Mouse (Mus musculus) adrenal gland, postnatal 36 days (tissue): Measurements from ENCODE around the gene Ell2. TPM values are rescaled to one million over a fixed set of nuclear protein-coding genes. Genes with fewer than 3 reads are reported as not detected.

Experiments
- DNase-seq, 2 experiments: peaks; one replicate each; pipeline ENCODE4 v3.0.0; 2021; ENCODE audit warnings: mixed read lengths in 1 of 2
- total RNA-seq, 2 experiments: library from RNA; stranded (reverse); gene quantifications; 2 replicates each; pipeline ENCODE4 v1.2.3; 2021

The Ell2 gene
- total RNA-seq, 2 experiments from 2014 or later, result 69.7 to 116 TPM

DNA sequence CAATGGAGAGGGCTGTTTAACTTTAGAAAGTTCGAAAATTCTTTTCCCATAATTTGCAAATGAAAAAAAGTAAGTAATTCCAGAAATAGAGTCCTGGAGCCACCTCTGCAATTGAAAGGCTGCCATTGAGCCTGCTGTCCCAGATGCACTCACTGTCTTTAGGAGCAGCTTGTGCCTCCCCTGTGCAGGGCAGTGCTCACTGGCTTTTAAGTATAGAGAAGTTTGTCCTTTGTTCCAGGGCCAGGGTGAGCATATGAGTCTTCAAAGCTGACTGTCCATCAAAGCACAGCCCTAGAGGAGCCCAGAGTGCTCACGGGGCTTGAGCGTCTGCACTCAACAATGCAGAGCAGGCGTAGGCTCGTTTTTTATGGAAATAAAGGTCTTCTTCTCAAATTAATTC lies 59.7 kb downstream of the Ell2 start:
- no peak for DNase-seq

DNA sequence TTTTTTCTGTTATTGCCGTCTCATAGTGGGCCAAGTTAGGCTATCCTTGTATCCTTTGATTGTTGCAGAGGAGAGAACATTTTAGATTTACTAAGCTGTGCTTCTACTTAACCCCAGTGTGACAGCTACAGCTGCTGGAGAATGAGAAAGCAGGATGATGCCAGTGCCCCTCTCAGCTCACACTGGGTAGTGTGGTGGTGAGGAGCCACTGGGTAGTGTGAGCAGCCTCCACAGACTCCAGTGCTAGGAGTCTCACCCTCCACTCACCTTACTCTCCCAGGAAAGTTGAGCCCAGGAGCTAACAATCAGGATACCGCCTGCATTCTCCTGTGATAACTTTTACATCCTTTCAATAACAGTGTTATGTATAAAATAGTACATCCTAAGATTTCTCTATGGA lies 60.4 kb downstream of the Ell2 start:
- DNase-seq, result no peak

DNA sequence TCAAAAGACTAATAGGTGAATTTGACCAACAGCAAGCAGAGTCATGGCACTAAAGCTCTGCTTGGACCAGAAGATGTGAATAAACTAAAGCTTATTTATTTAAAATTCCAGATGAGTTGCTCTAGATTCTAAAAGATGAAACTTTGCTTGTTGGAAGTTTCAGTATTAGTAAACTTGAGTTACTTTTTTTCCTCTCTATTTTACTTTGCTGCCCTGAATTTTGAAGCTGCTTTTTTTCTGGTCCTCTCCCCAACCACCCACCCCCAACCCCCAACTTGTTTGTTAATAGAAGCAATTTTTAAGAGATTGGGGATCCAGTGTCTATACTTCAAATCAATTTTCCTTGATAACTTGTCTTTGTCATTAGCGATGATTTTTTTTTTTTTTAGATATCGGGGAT lies 64.2 kb downstream of the Ell2 start:
- no peak for DNase-seq

DNA sequence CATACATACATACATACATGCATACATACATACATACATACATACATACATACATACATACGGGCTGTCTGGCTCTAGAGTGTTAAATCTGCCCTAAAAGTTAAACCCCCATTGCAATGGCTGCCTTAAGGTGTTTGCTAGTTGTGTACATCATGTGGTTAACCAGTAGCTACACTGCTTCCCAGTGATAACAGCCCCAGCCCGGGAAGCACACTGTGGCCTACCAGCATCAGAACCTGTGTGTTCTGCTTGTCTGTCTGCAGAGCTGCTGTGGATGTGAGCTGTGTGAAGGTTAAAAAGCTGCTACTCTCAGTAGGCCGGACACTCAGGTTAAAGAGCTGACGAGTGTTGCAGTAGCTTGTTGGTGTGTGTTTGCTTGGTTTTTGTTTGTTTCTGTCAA lies 64.8 kb downstream of the Ell2 start:
- DNase-seq, result no peak

DNA sequence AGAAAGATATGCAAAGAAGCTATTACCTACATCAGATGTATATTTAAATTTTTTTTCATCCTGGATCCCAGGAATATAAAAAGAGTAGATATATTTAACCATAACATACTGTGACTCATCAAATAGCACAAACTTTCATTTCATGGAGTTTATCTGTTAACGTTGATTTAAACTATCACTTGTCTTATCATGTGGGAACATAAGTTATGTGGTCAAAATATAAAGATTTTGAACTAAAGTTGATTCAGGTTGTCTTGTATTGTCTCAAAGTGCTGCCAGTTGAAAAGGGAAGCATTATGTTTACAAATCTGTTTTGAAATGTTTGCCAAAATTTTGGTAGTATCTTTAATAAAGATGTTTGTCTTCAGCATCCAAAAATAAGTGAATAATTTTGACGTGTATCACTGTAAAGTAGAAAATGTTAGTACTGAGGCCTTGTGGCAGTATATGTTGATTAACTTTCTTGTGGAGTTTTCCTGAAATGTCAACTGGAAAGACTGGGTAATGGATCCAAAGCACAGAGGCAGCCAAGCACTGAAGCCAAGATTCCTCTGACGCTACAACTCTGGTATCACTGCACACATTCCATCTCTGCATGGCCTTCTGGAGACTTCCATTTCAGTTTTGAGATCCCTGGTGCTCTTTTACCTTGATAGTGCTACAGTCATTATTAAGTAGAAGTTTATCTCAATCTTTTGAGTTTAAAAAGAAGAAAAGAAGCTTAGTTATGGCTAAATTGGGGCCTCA lies 65.6 kb downstream of the Ell2 start:
- no peak for DNase-seq

DNA sequence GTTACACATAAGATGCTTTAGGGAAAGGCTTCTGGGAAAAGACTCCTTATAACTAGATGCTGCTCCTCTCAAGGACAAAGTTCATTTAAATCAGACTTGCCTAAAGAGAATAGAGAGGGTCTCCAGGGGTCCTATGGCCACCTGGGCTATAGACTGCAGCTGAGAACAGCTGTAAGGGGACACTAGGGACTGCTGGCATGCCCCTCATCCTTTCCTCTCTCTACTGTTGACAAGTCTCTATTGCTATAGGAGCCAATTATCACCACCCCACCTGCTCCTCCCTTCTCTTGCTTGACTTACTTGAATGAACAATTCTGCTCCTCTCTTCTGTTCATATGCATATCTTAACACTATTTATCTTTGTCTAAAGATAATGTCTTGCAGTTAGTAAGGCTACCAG lies 69.4 kb downstream of the Ell2 start:
- DNase-seq, result no peak

DNA sequence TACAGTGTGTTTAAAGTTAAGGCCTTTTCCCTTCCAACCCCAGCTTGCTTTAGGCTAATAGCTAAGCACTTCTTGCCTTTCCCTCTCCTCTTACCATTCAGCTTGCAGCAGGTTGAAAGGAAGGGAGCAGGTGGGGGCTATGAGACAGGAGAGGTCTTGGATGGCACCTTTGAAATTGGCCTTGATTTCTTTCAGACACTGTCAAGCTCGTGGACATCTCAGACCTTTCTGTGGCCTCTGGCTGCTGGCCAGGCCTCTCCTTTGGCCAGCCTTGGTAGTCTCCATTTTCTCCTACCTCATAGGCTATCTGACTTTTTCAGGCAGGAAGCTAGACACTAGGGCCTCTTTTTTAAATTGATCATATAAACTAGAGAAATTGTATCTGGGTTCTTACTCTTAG lies 70.1 kb downstream of the Ell2 start:
- peak; percentile 19 to 22 for DNase-seq

DNA sequence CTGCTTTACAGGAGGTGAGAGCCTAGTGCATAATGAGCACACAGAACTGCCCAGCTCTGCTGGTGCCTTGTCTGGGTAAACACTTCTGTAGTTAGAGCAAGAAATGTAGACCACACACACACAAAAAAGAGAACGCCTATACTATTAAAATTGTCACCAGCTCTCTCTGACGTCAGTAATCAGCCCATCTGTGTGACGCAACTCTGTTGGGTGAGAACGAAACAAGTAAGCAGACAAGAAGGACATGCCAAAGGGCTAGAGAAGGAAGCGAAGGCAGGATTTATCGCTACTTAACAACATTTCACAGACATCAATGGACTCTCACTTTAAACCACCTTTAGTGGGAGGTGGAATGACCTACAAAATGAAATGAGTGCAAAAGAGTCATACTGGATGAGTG lies 71.6 kb downstream of the Ell2 start:
- no peak for DNase-seq

DNA sequence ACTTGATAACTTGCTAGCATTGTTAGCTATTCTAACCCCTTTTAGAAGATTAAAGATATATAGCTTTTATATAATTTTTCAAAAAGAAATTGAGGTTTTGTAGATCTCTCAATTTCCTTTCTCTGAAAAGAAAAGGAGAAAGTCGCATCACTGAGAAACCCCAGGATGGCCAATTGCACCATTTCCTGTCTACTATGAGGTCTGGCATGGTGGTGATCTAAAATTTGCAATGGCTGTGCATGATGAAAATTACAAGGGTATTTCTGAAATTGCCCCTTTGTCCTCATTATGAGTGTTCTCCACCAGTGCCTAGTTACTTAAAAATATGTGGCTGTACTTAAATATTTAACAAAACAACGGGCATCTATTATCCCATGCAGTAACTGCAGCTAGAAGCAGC lies 72.6 kb downstream of the Ell2 start:
- no peak for DNase-seq

DNA sequence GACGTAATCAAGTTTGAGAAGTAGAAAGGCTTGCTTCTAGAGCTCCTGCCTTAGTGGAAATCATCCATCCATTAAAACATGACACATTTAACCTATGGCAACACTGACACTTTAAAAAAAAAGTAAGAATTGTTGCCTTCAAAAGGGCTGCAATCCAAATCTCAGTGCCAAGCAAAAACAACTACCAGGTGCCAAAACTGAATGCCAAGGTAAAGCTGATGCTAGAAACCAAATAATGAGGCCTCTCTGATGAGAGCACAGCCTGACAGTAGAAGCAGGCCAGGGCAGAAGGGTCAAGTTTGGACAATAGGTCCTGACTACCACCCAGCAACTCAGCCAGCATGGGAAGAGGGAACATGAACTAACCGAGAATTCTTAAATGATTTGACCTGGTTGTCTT lies 73.5 kb downstream of the Ell2 start:
- DNase-seq, result no peak

DNA sequence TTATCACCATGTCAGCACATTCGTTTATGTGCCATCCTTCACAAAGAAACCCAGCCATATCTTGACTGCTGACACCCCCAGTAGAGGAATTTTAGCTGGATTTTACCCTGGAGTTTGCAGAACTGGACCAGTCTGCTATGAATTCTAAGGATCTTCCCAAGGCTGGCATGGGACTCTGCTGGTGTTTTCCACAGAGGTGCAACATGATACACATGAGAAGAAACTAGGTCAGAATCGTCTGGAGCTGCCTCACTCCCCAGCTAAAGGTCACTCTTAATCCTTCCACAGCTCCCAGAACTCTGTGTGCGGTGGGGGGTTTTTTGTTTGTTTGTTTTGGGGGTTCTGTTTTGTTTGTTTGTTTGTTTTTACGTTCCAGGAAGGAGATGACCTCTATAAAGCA lies 79.2 kb downstream of the Ell2 start:
- no peak for DNase-seq

DNA sequence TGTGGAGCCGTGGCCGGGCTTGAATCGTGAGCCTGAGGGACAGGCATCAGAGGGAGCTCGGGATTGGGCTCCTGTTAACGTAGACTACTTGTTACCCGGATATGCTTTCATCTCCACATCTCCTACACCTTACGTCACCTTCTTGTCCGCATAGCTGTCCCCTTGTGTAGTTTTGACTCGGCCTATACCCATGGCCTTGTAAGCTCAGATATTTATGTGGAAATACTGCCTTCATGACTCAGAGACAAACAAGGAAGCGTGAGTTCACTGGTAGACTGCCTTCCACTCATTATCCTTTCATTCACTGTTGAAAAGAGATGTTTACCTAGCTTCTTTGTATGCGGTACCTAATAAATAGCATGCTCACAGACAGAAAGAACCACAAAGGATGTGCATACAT lies 79.7 kb downstream of the Ell2 start:
- DNase-seq, result no peak

DNA sequence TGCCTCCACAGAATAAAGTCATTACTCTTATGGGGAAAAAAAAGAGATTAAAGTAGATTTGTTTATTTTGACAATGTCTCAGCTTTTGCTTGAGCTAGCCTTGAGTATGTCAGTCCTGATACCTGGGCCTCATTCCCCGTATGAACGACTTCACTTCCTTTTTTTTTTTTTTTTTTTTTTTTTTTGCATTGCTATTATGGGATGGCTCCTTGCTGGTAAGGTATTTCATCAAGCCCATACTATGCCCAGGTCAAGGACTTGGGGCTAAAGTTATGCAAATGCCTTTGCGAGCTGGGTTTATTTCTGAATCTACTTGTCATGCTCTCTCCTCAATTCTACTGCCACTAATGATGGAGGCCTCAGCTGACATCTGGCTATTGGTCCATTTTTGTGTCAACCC lies 80.8 kb downstream of the Ell2 start:
- DNase-seq, result no peak

DNA sequence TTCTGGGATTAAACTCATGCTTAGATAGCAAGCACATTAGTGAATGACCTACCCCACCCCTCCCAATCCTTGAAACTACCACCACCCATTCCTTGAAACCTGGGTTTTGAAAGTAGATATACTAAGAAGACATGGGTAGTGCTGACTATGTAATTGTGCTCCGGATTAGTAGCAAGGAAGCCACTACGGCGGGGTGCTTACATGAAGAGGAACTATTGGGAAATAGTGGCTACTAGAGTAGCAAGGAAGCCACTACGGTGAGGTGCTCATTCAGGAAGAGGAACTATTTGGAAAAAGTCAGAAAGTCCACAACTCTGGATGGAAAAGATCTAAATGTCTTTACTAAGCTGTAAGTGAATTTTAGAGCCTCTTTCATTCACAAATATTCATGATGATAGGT lies 81.6 kb downstream of the Ell2 start:
- DNase-seq, result no peak

DNA sequence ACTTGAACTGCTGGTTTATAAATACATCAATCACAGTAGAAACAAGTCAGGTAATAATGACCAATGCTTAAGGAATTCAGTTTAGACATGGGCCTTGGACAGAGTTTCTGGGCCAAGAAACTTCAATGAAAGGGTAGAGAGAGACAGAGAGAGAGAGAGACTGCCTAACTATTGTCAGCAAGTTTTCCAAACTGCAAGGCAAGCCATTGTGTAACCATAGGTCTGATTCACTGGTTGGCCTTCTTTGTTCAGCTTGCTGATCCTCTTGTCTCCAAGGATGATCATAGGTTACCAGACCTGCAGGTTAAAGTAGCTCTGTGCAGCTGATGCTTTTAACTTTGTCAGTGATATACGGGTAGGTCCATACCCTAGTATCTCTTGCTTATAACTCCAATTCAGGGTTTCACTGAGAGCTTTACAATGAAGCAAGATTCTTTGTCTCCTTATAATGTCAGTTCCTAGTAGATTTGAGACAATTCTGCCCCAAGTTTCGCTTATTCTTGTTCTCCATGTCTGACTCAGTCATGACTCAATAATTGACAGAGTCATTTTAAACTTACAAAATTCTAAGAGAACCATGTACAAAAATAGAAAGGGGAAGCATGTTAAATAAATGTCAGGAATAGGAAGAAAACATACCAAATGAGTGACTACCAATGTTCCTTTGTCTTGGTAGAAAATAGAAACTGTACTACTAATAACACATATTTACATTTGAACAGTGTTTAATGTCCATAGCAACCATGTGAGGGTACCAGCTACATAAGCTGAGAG lies 82.7 kb downstream of the Ell2 start:
- no peak for DNase-seq

DNA sequence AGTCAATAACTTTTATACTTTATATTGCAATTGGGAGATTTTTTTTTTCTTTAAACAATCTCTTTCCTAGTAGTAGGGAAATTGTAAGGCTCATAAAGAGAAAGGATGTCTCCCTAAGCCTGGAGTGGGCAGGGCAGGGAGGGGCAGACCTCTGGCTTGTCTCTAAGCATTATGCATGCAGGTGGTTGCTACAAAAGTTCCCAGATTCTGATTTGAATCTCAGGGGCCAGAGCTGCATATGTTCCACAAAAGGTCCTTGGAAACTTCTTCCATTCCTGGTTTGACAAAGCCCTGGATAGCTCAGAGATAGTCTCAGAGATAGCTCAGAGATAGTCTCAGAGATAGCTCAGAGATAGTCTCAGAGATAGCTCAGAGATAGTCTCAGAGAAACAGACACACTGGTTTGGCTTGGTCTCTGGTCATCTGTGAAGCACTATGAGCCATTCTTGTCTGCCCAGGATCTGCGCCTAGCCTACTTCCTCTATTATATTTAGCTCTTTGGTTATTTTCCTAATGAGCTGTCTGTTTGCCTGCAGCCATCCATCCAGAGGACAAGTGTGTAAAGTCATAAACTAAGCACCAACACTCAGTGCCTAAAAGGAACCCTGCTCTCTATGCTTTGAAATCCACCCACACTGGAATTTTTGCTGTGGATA lies 84.1 kb downstream of the Ell2 start:
- DNase-seq, result no peak

DNA sequence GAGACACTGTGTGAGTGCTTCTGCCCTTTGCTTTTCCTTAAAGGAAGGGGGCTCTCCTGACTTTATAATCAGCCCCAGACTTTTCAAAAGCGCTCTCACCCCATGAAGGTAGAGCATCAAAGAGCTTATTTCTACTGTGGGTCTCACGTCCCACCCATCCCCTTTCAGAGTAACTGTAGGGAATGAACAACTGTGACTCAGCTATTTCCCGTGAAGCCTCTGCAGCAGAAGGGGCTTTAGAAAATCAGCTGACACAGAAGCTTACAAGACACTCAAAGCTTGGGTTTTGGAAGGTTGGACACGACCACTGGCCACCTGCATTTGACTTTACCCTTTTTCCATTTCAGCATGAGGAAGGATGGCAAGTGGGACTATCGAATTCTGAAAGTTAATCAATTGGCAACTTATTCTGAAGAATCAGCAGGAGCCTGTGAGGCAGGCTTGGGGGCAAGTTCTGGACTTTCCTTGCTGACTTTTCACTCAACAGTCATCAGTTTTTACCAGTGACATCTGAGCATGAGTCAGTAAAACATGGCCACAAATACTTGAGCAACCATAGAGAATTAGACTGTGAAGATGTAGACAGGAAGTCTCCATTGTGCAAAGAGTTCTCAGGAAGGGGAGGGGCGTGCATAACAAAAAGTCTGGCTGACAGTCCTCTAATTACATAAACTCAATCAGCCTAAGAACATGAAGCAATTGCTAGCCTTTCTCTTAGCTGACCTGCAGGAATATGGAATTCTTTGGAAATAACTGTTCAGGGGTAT lies 87.5 kb downstream of the Ell2 start:
- DNase-seq, result no peak

DNA sequence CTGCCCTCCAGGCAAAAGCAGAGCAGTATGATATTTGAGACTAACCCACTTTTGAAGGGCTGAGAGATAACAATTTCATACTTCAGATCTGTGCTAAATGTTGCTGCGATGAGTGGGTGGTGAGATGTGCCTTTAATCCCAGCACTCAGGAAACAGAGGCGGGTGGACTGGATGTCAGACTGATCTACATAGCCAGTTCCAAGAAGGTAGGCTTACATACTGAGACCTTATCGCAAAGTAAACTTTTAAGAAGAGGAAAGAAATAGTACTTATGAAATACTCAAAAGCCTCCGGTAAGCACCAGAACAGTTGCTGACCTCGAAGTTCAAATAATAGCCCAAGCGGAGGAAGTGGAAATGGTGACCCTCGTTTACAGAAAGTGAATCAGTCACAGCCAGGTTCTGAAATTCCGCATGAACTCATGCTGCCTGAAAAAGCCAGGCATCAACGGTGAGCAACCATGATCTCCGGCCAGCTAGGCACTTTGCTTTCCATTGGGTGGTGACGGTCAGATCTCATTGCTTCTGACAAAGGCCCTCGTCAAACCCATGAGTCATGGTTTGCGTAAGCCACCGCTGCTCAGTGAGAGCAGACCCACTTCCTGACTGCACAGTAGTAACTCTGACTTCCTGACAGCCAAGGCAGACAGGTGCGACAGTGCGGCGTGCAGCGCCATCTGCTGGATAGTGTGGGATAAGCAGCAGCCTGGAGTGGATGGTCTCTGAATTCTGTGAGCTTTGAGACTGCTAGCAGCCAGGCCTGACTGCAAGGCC lies 91.0 kb downstream of the Ell2 start:
- DNase-seq, result peak; percentile 94 to 95

DNA sequence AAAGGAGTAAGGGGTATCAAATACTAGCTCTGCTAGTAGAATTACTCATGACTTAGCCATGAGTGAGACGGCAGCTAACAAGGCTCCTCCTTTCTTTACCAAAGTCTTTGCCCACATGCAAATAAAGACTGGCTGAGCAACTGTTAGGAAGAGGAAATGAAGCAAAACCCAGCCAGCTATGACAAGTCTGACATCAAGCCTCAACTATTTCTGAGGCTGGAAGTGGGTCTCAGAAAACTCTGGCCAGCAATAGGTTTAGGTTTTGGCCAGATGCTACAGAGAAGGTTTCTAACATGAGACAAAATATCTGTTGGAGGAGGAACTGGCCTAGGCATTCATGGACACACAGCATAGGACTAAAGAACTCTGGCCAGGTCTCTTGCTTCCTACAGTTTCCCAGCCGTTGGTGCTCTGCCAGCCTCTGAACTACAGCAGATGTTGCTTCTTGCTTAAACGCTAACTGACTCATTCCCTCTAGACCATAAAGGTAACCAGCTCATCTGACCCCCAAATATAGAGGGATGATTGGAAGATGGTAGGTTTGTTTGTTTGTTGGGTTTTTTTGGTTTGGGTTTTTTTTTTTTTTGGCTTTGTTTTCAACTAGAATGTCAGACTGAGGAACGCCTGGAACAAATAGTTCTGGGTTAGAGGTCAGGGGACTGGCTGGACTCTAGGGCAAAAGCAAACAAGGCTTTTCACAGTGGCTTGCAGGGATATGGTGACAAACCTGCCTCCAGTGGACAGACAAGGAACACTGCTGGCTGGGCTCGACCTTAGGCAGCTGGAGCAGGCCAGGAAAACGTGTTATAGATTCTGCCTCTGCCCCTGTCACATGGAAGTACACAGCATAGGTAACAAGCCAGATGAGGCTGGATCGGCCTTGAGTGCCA lies 92.1 kb downstream of the Ell2 start:
- peak in 1 of 2 experiments; percentile 28 for DNase-seq

DNA sequence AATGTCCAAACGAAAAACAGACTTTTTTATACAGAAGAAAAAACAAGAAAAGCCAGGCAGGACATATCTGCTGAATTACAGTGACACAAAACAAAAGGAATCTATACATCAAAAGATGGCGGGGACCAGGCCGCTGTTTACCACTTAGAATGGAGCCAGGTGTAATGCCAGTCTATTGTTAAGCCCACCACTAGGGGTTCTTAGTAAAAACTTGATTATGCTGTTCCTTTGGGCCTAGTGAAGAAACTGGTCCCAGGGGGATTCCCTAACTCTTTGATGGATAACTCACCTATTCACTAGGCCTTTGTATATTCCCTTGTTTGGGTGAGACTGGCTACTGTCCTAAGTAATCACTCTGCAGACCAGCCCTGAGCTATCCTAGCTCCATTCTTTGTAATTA lies 92.9 kb downstream of the Ell2 start:
- no peak for DNase-seq

DNA sequence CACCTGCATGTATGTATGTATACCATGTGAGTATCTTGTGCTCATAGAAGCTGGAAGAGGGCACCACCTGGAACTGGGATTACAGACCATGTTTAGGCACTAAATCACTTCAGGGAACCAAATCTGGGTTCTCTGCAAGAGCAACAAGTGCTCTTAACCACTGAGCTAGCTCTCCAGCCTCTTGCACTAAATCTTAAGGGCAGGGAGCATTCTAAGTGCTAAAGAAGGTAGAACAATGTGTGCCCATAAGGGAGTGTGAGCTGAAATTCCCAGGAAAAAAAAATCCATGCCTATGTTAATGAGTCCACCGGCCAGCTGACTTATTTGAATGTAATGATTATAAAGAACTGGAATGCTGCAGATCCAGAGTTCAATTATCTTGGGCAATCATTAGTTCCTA lies 101.4 kb downstream of the Ell2 start:
- no peak for DNase-seq
